Mouse (Mus musculus) stomach, embryonic 15.5 days (tissue): ENCODE results near the gene Man1a2. TPM values are rescaled to one million over a fixed set of nuclear protein-coding genes. Genes with fewer than 3 reads are reported as not detected.

Experiments used
- ATAC-seq: fragments of 200-750 bp; cut with Nextera tagmentation; 2 replicates; pipeline ENCODE4 v1.8.0; 2017; ENCODE audit warnings: low read depth, moderate number of reproducible peaks, moderate TSS enrichment; ENCODE audit not compliant: insufficient read depth, low FRiP score
- H3K27ac ChIP-seq: fragments of 300-500 bp; sonication (generic); 2 replicates; pipeline ENCODE4 v1.5.1; 2015; ENCODE audit warnings: mild to moderate bottlenecking, inconsistent platforms
- H3K27me3 ChIP-seq: fragments of 300-500 bp; sonication (generic); replicated peaks from 2 replicates; pipeline ENCODE4 v1.6.1; 2015; ENCODE audit warnings: inconsistent platforms
- H3K36me3 ChIP-seq: fragments of 300-500 bp; sonication (generic); 2 replicates; pipeline ENCODE4 v1.6.1; 2015; ENCODE audit warnings: inconsistent platforms
- H3K4me1 ChIP-seq: fragments of 300-500 bp; sonication (generic); 2 replicates; pipeline ENCODE4 v1.6.1; 2015; ENCODE audit warnings: inconsistent platforms
- H3K4me2 ChIP-seq: fragments of 300-500 bp; sonication (generic); 2 replicates; pipeline ENCODE4 v1.6.1; 2015; ENCODE audit warnings: mild to moderate bottlenecking, inconsistent platforms
- H3K4me3 ChIP-seq: fragments of 300-500 bp; sonication (generic); replicated peaks from 2 replicates; pipeline ENCODE4 v1.5.1; 2015; ENCODE audit warnings: inconsistent platforms
- H3K9ac ChIP-seq: fragments of 300-500 bp; sonication (generic); 2 replicates; pipeline ENCODE4 v1.6.1; 2015; ENCODE audit warnings: inconsistent platforms
- H3K9me3 ChIP-seq: fragments of 300-500 bp; sonication (generic); 2 replicates; pipeline ENCODE4 v1.6.1; 2016; ENCODE audit warnings: inconsistent platforms
- WGBS: fragments of 180-500 bp; shearing (Covaris S2); methylation state at CpG from one replicate; pipeline ENCODE4 v1.1.7; 2015; 5-methylcytosine and 5-hydroxymethylcytosine counted together
- polyA plus RNA-seq: library from polyadenylated mRNA; unstranded; fragments of >200 nt; fragmentation: Nextera tagmentation; extraction: Ambion mirVana; gene quantifications from 2 replicates; pipeline ENCODE4 v1.2.1, GENCODE M21; 2015

Gene Man1a2
- polyA plus RNA-seq, 1 experiment from 2014 or later, result 94.8 TPM

- Histone ChIP-seq H3K4me3 (no peak overlapping the region), H3K27me3 (no peaks in the 10 kb centered on the region), H3K4me2 (no peak overlapping the region), H3K36me3 (no peaks in the 10 kb centered on the region), H3K4me1 (no peaks in the 10 kb centered on the region), H3K9me3 (no peaks in the 10 kb centered on the region), H3K9ac (no peak overlapping the region), H3K27ac (no peak overlapping the region)
- no peak for ATAC-seq
- WGBS, result 35% methylated on average over 5 of the region's 5 CpGs
Measured at GRCm38 (mm10) chr3:100554843-100555242, 130.5 kb downstream of the Man1a2 start.

GRCm38 (mm10) chr3:100552171-100552570 is 133.1 kb downstream of the Man1a2 start:
- Histone ChIP-seq H3K27me3 (no peaks in the 10 kb centered on the region), H3K36me3 (no peaks in the 10 kb centered on the region), H3K4me1 (no peaks in the 10 kb centered on the region), H3K4me3 (no peak overlapping the region), H3K27ac (no peak overlapping the region), H3K4me2 (no peak overlapping the region), H3K9ac (no peak overlapping the region), H3K9me3 (no peaks in the 10 kb centered on the region)
- no peak for ATAC-seq
- WGBS, result 79% methylated on average over 2 of the region's 3 CpGs

GRCm38 (mm10) chr3:100547913-100548292 is 137.4 kb downstream of the Man1a2 start:
- Histone ChIP-seq H3K4me1 (no peaks in the 10 kb centered on the region), H3K27me3 (no peaks in the 10 kb centered on the region), H3K4me3 (no peak overlapping the region), H3K4me2 (no peak overlapping the region), H3K36me3 (no peaks in the 10 kb centered on the region), H3K9ac (no peak overlapping the region), H3K9me3 (no peaks in the 10 kb centered on the region), H3K27ac (no peak overlapping the region)
- 71% methylated on average over 3 of the region's 3 CpGs for WGBS
- ATAC-seq, result no peak

DNA sequence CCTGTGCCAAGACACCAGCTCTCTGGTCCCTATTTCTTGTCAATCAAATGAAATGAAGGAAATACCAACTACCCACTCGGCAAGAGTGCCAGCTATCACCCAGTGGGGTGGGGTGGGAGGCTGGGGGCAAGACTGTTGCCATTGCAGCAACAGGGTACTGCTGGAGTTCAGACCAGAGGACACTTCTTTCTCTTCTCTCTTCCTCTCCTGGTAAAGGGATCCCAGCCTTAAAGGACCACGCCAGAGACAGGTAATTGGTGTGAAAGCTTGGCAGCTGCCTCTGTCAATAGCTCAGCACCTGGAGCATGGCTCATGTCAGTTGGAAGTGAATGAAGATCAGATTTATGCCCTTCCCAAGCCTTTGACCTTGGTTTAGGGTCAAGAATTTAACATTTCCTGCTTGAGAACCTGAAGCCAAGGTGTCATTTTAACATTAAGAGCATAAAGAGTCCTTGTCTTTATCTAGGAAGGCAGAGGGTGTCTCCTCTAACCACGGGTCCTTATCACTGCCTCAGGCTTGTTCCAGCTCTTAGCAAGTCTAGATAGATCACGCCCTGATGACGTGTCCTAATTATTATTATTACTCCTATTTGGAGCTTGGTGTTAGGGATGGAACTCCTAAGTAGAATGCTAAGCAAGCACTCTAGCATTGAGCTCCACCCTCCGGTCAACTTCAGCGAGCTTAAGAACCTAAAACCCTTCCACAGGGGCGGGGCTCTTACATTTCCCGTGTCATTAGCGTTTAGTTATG is 138.0 kb downstream of the Man1a2 start:
- no peaks in the 10 kb centered on the region for H3K4me1 ChIP-seq
- no peak overlapping the region for H3K4me2 ChIP-seq
- no peaks in the 10 kb centered on the region for H3K36me3 ChIP-seq
- H3K27me3 ChIP-seq, result no peaks in the 10 kb centered on the region
- WGBS, result 73% methylated on average over 10 of the region's 10 CpGs
- ATAC-seq, result peak; percentile 89
- no peak overlapping the region for H3K27ac ChIP-seq
- no peaks in the 10 kb centered on the region for H3K9me3 ChIP-seq
- H3K9ac ChIP-seq, result no peak overlapping the region
- H3K4me3 ChIP-seq, result no peak overlapping the region

DNA sequence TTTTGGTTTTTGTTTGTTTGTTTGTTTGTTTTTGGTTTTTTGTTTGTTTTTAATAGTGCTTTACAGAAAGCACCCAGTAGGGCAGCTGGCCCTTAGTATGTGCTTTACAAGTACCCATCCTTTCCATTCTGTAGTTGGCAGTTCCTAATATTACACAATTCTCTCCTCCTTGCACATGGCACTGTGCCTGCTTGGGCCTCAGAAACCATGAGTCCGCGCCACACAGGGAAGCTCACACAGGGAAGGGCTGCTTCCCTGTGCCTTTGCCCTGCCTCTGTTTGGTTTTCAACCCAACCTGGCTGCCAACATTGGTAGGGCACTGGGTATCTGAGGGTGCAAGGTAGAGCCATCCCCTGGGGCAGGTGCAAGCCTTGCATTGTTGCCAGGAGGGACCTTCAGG is 148.6 kb downstream of the Man1a2 start:
- H3K27ac ChIP-seq, result no peak overlapping the region
- WGBS, result 84% methylated on average over 2 of the region's 2 CpGs
- no peak for ATAC-seq
- H3K9me3 ChIP-seq, result no peaks in the 10 kb centered on the region
- H3K9ac ChIP-seq, result no peak overlapping the region
- H3K36me3 ChIP-seq, result no peaks in the 10 kb centered on the region
- no peaks in the 10 kb centered on the region for H3K27me3 ChIP-seq
- no peak overlapping the region for H3K4me2 ChIP-seq
- no peak overlapping the region for H3K4me3 ChIP-seq
- H3K4me1 ChIP-seq, result 0 out of 2 replicates have a peak, but pooled peaks cover 6% of the 10 kb centered on the region

GRCm38 (mm10) chr3:100535902-100536301 is 149.4 kb downstream of the Man1a2 start:
- no peaks in the 10 kb centered on the region for H3K36me3 ChIP-seq
- 0 out of 2 replicates have a peak, but pooled peaks cover 6% of the 10 kb centered on the region for H3K4me1 ChIP-seq
- no peak overlapping the region for H3K27ac ChIP-seq
- no peaks in the 10 kb centered on the region for H3K9me3 ChIP-seq
- H3K9ac ChIP-seq, result no peak overlapping the region
- no peak overlapping the region for H3K4me3 ChIP-seq
- H3K27me3 ChIP-seq, result no peaks in the 10 kb centered on the region
- WGBS, result 49% methylated on average over 4 of the region's 4 CpGs
- no peak for ATAC-seq
- H3K4me2 ChIP-seq, result no peak overlapping the region

DNA sequence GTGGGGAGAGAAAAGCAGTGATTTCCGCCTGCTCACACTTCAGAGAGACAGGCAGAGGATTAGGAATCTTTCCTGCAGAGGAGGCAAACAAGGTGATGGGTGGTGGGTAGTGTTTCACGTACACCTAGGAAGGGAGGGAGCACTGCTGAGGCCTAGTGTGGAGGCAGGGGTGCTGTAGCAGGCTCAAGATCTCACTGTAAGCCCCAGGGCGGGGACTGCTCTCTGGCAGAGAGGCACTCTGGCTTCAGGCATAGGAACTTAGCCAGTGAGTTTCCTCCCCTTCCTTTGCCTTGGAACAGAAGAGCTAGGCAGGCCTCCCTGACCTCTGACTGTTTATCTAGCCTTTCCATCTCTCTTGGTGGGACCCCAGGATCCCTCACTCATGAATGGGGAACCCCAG is 150.0 kb downstream of the Man1a2 start:
- Histone ChIP-seq H3K27ac (no peak overlapping the region), H3K4me1 (0 out of 2 replicates have a peak, but pooled peaks cover 6% of the 10 kb centered on the region), H3K9me3 (no peaks in the 10 kb centered on the region), H3K27me3 (no peaks in the 10 kb centered on the region), H3K36me3 (no peaks in the 10 kb centered on the region), H3K9ac (no peak overlapping the region), H3K4me2 (no peak overlapping the region), H3K4me3 (no peak overlapping the region)
- 0 out of 2 replicates have a peak, but pooled peaks have one; percentile 27 for ATAC-seq
- WGBS, result 39% methylated on average over 3 of the region's 3 CpGs

DNA sequence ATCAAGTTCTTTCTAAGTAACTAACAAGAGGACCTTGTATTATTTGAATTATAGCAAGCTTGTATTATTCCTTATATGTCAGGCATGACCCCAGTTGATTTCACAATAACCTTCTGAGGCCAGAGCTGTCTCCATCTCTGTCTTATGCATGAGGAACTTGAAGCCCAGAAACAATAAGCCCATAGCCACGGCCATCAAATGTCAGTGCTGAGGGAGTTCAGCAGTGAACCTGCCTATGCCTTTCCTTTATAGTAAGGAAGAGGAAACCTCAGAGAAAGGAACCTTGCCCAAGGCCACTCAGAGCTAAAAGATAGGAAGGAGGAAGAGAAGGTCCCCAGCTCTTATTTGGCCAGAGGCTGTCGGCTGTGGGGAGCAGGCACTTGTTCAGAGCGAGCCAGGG is 150.9 kb downstream of the Man1a2 start:
- Histone ChIP-seq H3K27ac (no peak overlapping the region), H3K9me3 (no peaks in the 10 kb centered on the region), H3K4me2 (no peak overlapping the region), H3K27me3 (no peaks in the 10 kb centered on the region), H3K36me3 (no peaks in the 10 kb centered on the region), H3K4me3 (no peak overlapping the region), H3K9ac (no peak overlapping the region), H3K4me1 (0 out of 2 replicates have a peak, but pooled peaks cover 6% of the 10 kb centered on the region)
- ATAC-seq, result no peak
- 82% methylated on average over 3 of the region's 3 CpGs for WGBS

DNA sequence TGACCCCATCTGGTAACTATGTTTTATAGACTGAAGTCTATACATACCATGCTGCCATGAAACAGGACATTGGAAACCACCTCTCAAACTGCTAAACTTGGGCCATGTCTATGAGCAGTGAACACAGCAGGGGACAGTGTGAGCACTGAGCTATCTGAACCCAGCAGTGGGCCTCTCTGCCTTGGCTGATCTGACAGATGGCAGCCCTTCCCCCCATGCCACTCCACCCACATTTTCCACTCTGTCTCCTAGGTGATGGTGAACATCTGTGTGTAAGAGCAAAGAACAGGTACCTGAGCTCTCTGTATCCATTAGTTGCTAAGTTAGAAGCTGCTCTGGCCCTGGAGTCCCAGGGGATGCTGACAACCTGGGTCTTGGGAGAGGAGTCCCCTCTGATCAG is 151.9 kb downstream of the Man1a2 start:
- Histone ChIP-seq H3K4me1 (0 out of 2 replicates have a peak, but pooled peaks cover 6% of the 10 kb centered on the region), H3K4me3 (no peak overlapping the region), H3K4me2 (no peak overlapping the region), H3K27me3 (no peaks in the 10 kb centered on the region), H3K9me3 (no peaks in the 10 kb centered on the region), H3K9ac (no peak overlapping the region), H3K27ac (no peak overlapping the region), H3K36me3 (no peaks in the 10 kb centered on the region)
- peak; percentile 73; the same call in 1 of the 2 replicates for ATAC-seq

DNA sequence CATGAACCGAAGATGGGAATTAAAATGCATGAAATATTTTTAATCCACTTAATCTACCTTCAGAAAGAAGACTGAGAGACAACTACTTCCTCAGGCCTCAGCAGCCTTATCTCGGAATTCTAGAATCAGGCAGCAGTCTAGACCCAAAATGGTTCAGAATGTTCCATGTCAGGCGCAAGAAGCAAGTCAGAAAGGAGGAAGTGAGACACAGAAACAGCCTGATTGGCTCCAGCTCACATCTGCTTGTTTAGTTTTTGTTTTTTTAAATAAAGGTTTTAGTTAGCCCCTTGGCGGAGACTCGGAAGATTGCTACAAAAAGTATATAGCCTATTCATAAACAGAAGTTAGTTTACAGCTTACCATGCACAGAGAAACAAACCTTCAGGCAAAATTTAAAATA is 154.4 kb downstream of the Man1a2 start:
- Histone ChIP-seq H3K4me3 (no peak overlapping the region), H3K27me3 (no peaks in the 10 kb centered on the region), H3K4me1 (0 out of 2 replicates have a peak, but pooled peaks cover 6% of the 10 kb centered on the region), H3K36me3 (no peaks in the 10 kb centered on the region), H3K9me3 (no peaks in the 10 kb centered on the region), H3K27ac (no peak overlapping the region), H3K9ac (no peak overlapping the region), H3K4me2 (no peak overlapping the region)
- no peak for ATAC-seq
- WGBS, result 90% methylated on average over 5 of the region's 5 CpGs

- H3K27me3 ChIP-seq, result no peaks in the 10 kb centered on the region
- H3K9me3 ChIP-seq, result no peaks in the 10 kb centered on the region
- no peak overlapping the region for H3K4me2 ChIP-seq
- 70% methylated on average over 7 of the region's 7 CpGs for WGBS
- H3K4me1 ChIP-seq, result 0 out of 2 replicates have a peak, but pooled peaks cover 2% of the 10 kb centered on the region
- no peaks in the 10 kb centered on the region for H3K36me3 ChIP-seq
- H3K9ac ChIP-seq, result no peak overlapping the region
- H3K27ac ChIP-seq, result no peak overlapping the region
- H3K4me3 ChIP-seq, result no peak overlapping the region
- ATAC-seq, result no peak
Measured at GRCm38 (mm10) chr3:100530244-100530788, 155.0 kb downstream of the Man1a2 start.

GRCm38 (mm10) chr3:100522671-100523070 is 162.6 kb downstream of the Man1a2 start:
- Histone ChIP-seq H3K4me3 (no peak overlapping the region), H3K27ac (no peak overlapping the region), H3K36me3 (no peaks in the 10 kb centered on the region), H3K9ac (no peak overlapping the region), H3K27me3 (no peaks in the 10 kb centered on the region), H3K4me2 (no peak overlapping the region), H3K4me1 (no peaks in the 10 kb centered on the region), H3K9me3 (no peaks in the 10 kb centered on the region)
- no peak for ATAC-seq
- WGBS, result 73% methylated on average over 7 of the region's 7 CpGs
